ENCODE assay signal across 9 mouse cellular contexts in genomic region chr13:113045458-113046110, GRCm38 (mm10). TPM values are rescaled to one million over a fixed set of nuclear protein-coding genes. Genes with fewer than 3 reads are reported as not detected.
A peak's percentile ranks its signal among the peaks of the same experiment; 100 is the strongest.
DNase-seq lines count a peak whose midpoint lies in the region; ATAC-seq lines count a peak whose summit lies in the region.
"Had no signal": no experiment of that assay in that cellular context is flagged by ENCODE, and none has a peak within 500 bp of the region (broad histone marks: within the 10 kb centered on the region; RNA-seq: fewer than 3 reads in every experiment).

No protein-coding gene starts in this region.

- H3K4me2 ChIP-seq in kidney, embryonic 15.5 days: peak overlapping the region; percentile 61
- peak overlapping the region; percentile 78 for H3K4me2 ChIP-seq in hindbrain, embryonic 14.5 days (replicated peaks)
- peak overlapping the region; percentile 74 for H3K4me2 ChIP-seq in midbrain, embryonic 15.5 days

- peaks cover 17% of the 10 kb centered on the region for H3K4me1 ChIP-seq in kidney, embryonic 15.5 days
- no peaks in the 10 kb centered on the region for H3K4me1 ChIP-seq in hindbrain, embryonic 14.5 days (replicated peaks; ENCODE audit: control insufficient read depth, insufficient read depth, low read length)
- H3K4me1 ChIP-seq in midbrain, embryonic 15.5 days: peaks cover 10% of the 10 kb centered on the region; the same call in 1 of the 2 replicates

- H3K9ac ChIP-seq in kidney, embryonic 15.5 days: peak overlapping the region; percentile 53
- H3K9ac ChIP-seq in hindbrain, embryonic 14.5 days: peak overlapping the region; percentile 41
- H3K9ac ChIP-seq in midbrain, embryonic 15.5 days: peak overlapping the region; percentile 48

- no peak for DNase-seq in kidney, postnatal 25 days
- DNase-seq in embryo, embryonic 11 days: peak; percentile 41
- no peak for DNase-seq in hindbrain, embryonic 14.5 days (ENCODE audit: low spot score)
- DNase-seq in cerebellum, adult 11-12 months: no peak
- no peak for DNase-seq in cerebellum, postnatal 36 days
- no peak for DNase-seq in thymus, adult 18-20 months

- WGBS in kidney, embryonic 15.5 days: 7% methylated on average over 18 of the region's 18 CpGs
- WGBS in hindbrain, embryonic 14.5 days: 31% methylated on average over 18 of the region's 18 CpGs
- 16% methylated on average over 18 of the region's 18 CpGs for WGBS in midbrain, embryonic 15.5 days

- H3K36me3 ChIP-seq in kidney, embryonic 15.5 days: peaks cover 18% of the 10 kb centered on the region
- H3K36me3 ChIP-seq in hindbrain, embryonic 14.5 days (replicated peaks; ENCODE audit: control insufficient read depth, insufficient read depth): no peaks in the 10 kb centered on the region
- H3K36me3 ChIP-seq in midbrain, embryonic 15.5 days (replicated peaks): no peaks in the 10 kb centered on the region
- H3K36me3 ChIP-seq: G1E had no signal

- no peak for ATAC-seq in kidney, embryonic 15.5 days (replicated peaks; ENCODE audit: low FRiP score)
- ATAC-seq in hindbrain, embryonic 14.5 days (ENCODE audit: low FRiP score): no peak
- ATAC-seq in midbrain, embryonic 15.5 days (replicated peaks): no peak

- peak overlapping the region; percentile 93 for H3K27ac ChIP-seq in kidney, embryonic 15.5 days
- 0 out of 2 replicates have a peak overlapping the region, but pooled peaks have one; percentile 51 for H3K27ac ChIP-seq in hindbrain, embryonic 14.5 days
- no peak overlapping the region for H3K27ac ChIP-seq in midbrain, embryonic 15.5 days

- 0 out of 2 replicates have a peak, but pooled peaks cover 4% of the 10 kb centered on the region for H3K27me3 ChIP-seq in kidney, embryonic 15.5 days
- H3K27me3 ChIP-seq in hindbrain, embryonic 14.5 days (ENCODE audit: control insufficient read depth, insufficient read depth, low read length): no peaks in the 10 kb centered on the region
- no peaks in the 10 kb centered on the region for H3K27me3 ChIP-seq in midbrain, embryonic 15.5 days (replicated peaks)

- no peaks in the 10 kb centered on the region for H3K9me3 ChIP-seq in kidney, embryonic 15.5 days (replicated peaks)
- no peaks in the 10 kb centered on the region for H3K9me3 ChIP-seq in hindbrain, embryonic 14.5 days (ENCODE audit: control insufficient read depth, low read length)
- H3K9me3 ChIP-seq in midbrain, embryonic 15.5 days: no peaks in the 10 kb centered on the region
- H3K9me3 ChIP-seq: G1E had no signal

- peak overlapping the region; percentile 67 for H3K4me3 ChIP-seq in kidney, embryonic 15.5 days (replicated peaks)
- peak overlapping the region; percentile 45 for H3K4me3 ChIP-seq in hindbrain, embryonic 14.5 days (replicated peaks; ENCODE audit: low read length)
- H3K4me3 ChIP-seq in midbrain, embryonic 15.5 days: peak overlapping the region; percentile 47

RNA-seq across cellular contexts. Expression of gene Gpx8, which starts 0.6 kb away (rescaled TPM):
- polyA plus RNA-seq in kidney, embryonic 15.5 days (2015; fragmentation: Nextera tagmentation; extraction: Ambion mirVana): 161 TPM in 2 replicates
- polyA plus RNA-seq in hindbrain, embryonic 14.5 days (2014; fragmentation: Nextera tagmentation; extraction: Ambion mirVana): 58.6 and 67.1 TPM in 2 replicates
- 42.0 and 52.5 TPM in 2 replicates for polyA plus RNA-seq in midbrain, embryonic 15.5 days (2015; fragmentation: Nextera tagmentation; extraction: Ambion mirVana)
- polyA plus RNA-seq: G1E had no signal

RNA-seq across cellular contexts. Expression of gene Cdc20b, which starts 10.7 kb away (rescaled TPM):
- not detected in 2 replicates for polyA plus RNA-seq in kidney, embryonic 15.5 days (2015; fragmentation: Nextera tagmentation; extraction: Ambion mirVana)
- 0.17 and 0.96 TPM in 2 replicates for polyA plus RNA-seq in hindbrain, embryonic 14.5 days (2014; fragmentation: Nextera tagmentation; extraction: Ambion mirVana)
- polyA plus RNA-seq in midbrain, embryonic 15.5 days (2015; fragmentation: Nextera tagmentation; extraction: Ambion mirVana): 0.45 and 0.57 TPM in 2 replicates
- polyA plus RNA-seq: G1E had no signal

RNA-seq across cellular contexts. Expression of gene Mcidas, which starts 51.9 kb away (rescaled TPM):
- polyA plus RNA-seq in kidney, embryonic 15.5 days (2015; fragmentation: Nextera tagmentation; extraction: Ambion mirVana): not detected in 2 replicates
- polyA plus RNA-seq in hindbrain, embryonic 14.5 days (2014; fragmentation: Nextera tagmentation; extraction: Ambion mirVana): 0.86 and 1.2 TPM in 2 replicates
- 0.75 and 0.83 TPM in 2 replicates for polyA plus RNA-seq in midbrain, embryonic 15.5 days (2015; fragmentation: Nextera tagmentation; extraction: Ambion mirVana)
- polyA plus RNA-seq: G1E had no signal

RNA-seq across cellular contexts. Expression of gene Gzma, which starts 55.2 kb away (rescaled TPM):
- polyA plus RNA-seq in kidney, embryonic 15.5 days (2015; fragmentation: Nextera tagmentation; extraction: Ambion mirVana): not detected in 2 replicates
- polyA plus RNA-seq in hindbrain, embryonic 14.5 days (2014; fragmentation: Nextera tagmentation; extraction: Ambion mirVana): not detected in 2 replicates
- not detected in 2 replicates for polyA plus RNA-seq in midbrain, embryonic 15.5 days (2015; fragmentation: Nextera tagmentation; extraction: Ambion mirVana)
- polyA plus RNA-seq: G1E had no signal

RNA-seq across cellular contexts. Expression of gene Ccno, which starts 58.0 kb away (rescaled TPM):
- polyA plus RNA-seq in kidney, embryonic 15.5 days (2015; fragmentation: Nextera tagmentation; extraction: Ambion mirVana): 0.49 and 0.61 TPM in 2 replicates
- 1.0 and 2.1 TPM in 2 replicates for polyA plus RNA-seq in hindbrain, embryonic 14.5 days (2014; fragmentation: Nextera tagmentation; extraction: Ambion mirVana)
- polyA plus RNA-seq in midbrain, embryonic 15.5 days (2015; fragmentation: Nextera tagmentation; extraction: Ambion mirVana): 1.6 and 2.3 TPM in 2 replicates
- polyA plus RNA-seq: G1E had no signal
